Mouse (Mus musculus): ENCODE data around the gene Trpv6. TPM values are rescaled to one million over a fixed set of nuclear protein-coding genes. Genes with fewer than 3 reads are reported as not detected.

Trpv6 gene
- total RNA-seq, 2 experiments from 2014 or later: not detected

- DNase-seq: no peak
- intact Hi-C loops (cut with DNase I): no loop called here
Observed at GRCm38 (mm10) chr6:41628180-41628579, 8.0 kb downstream of the Trpv6 start.

GRCm38 (mm10) chr6:41622661-41623060, 13.5 kb downstream of the Trpv6 start:
- intact Hi-C loops (cut with DNase I): no loop called here

GRCm38 (mm10) chr6:41621241-41621990, 14.8 kb downstream of the Trpv6 start:
- intact Hi-C loops (cut with DNase I): no loop called here
- DNase-seq: no peak

More at GRCm38 (mm10) chr6:41622661-41623060, 13.5 kb downstream of the Trpv6 start:
- no peak for DNase-seq

GRCm38 (mm10) chr6:41620173-41620798, 15.9 kb downstream of the Trpv6 start:
- DNase-seq: no peak

GRCm38 (mm10) chr6:41607637-41608036, 28.6 kb downstream of the Trpv6 start:
- intact Hi-C loops (cut with DNase I): no loop called here
- no peak for DNase-seq

More at GRCm38 (mm10) chr6:41620173-41620798, 15.9 kb downstream of the Trpv6 start:
- intact Hi-C loops (cut with DNase I): no loop called here

- peak in 1 of 2 experiments; percentile 17 for DNase-seq
- intact Hi-C loops (cut with DNase I): no loop called here
Observed at GRCm38 (mm10) chr6:41606214-41606613, 30.0 kb downstream of the Trpv6 start.

GRCm38 (mm10) chr6:41605794-41606104, 30.5 kb downstream of the Trpv6 start:
- no peak for DNase-seq
- intact Hi-C loops (cut with DNase I): no loop called here

- intact Hi-C loops (cut with DNase I): no loop called here
- DNase-seq: peak; percentile 34 to 45
Observed at GRCm38 (mm10) chr6:41605061-41605793, 31.0 kb downstream of the Trpv6 start, which contains the start of gene Ephb6. Gene Ephb6, plus strand, starts transcription at chr6:41605482.

- intact Hi-C loops (cut with DNase I): no loop called here
- DNase-seq: no peak
Observed at GRCm38 (mm10) chr6:41604401-41605050, 31.7 kb downstream of the Trpv6 start.

- no peak for DNase-seq
- intact Hi-C loops (cut with DNase I): no loop called here
Observed at GRCm38 (mm10) chr6:41582189-41582588, 54.0 kb downstream of the Trpv6 start.

GRCm38 (mm10) chr6:41581295-41581694, 54.9 kb downstream of the Trpv6 start:
- intact Hi-C loops (cut with DNase I): no loop called here
- DNase-seq: no peak

- intact Hi-C loops (cut with DNase I): no loop called here
- DNase-seq: no peak
Observed at GRCm38 (mm10) chr6:41577297-41577696, 58.9 kb downstream of the Trpv6 start.

- DNase-seq: no peak
- intact Hi-C loops (cut with DNase I): no loop called here
Observed at GRCm38 (mm10) chr6:41576526-41577097, 59.6 kb downstream of the Trpv6 start.

Other genes starting within 250 kb of the Trpv6 start
- not detected for gene Gm5771, start 244.0 kb downstream of the Trpv6 start, total RNA-seq (2021)
- not detected for gene Gm10334, start 190.3 kb downstream of the Trpv6 start, total RNA-seq (2021)
- not detected for gene Prss1, start 177.5 kb downstream of the Trpv6 start, total RNA-seq (2021)
- not detected for gene Prss2, start 114.6 kb downstream of the Trpv6 start, total RNA-seq (2021)
- gene Ephb6, start 30.9 kb downstream of the Trpv6 start, total RNA-seq (2021): 1 to 10 TPM; 1.1 to 1.3 TPM
- not detected for gene Trpv5, start 44.4 kb upstream of the Trpv6 start, total RNA-seq (2021)
- not detected for gene Llcfc1, start 48.0 kb upstream of the Trpv6 start, total RNA-seq (2021)
- gene Kel, start 67.9 kb upstream of the Trpv6 start, total RNA-seq (2021): not detected
- not detected for gene Olfr459, start 138.8 kb upstream of the Trpv6 start, total RNA-seq (2021)
- not detected for gene Pip, start 211.1 kb upstream of the Trpv6 start, total RNA-seq (2021)
- gene Sval2, start 216.6 kb upstream of the Trpv6 start, total RNA-seq (2021): not detected

All from gastrocnemius, postnatal 36 days (tissue).